Mouse (Mus musculus) ES-E14 (cell line): ENCODE measurements around the gene Dut. TPM values are rescaled to one million over a fixed set of nuclear protein-coding genes. Genes with fewer than 3 reads are reported as not detected.
A peak's percentile ranks its signal among the peaks of the same experiment; 100 is the strongest.

Experiments used
- DNase-seq: peaks from one replicate; pipeline ENCODE4 v3.0.0-alpha.2; 2013; ENCODE audit warnings: low read depth, low spot score
- H3K27ac ChIP-seq: 2 replicates; pipeline ENCODE4 v1.5.1; 2012; ENCODE audit warnings: low read depth, mild to moderate bottlenecking, low read length, moderate library complexity, mixed read lengths; ENCODE audit not compliant: poor library complexity, insufficient read depth, severe bottlenecking
- H3K36me3 ChIP-seq: 2 replicates; pipeline ENCODE4 v1.6.1; 2012; ENCODE audit warnings: mild to moderate bottlenecking, low read length, moderate library complexity, mixed read lengths; ENCODE audit not compliant: control insufficient read depth, poor library complexity, insufficient read depth, severe bottlenecking
- H3K4me1 ChIP-seq, 2 experiments: fragments of 150-350 bp in 1 of 2; sonication (generic) in 1 of 2; 2 replicates each; pipeline ENCODE4 v1.6.1; 2012; ENCODE audit warnings: low read length in 2 of 2, mild to moderate bottlenecking in 1 of 2, mixed read lengths in 1 of 2; ENCODE audit not compliant: control insufficient read depth in 2 of 2, insufficient read depth in 2 of 2, poor library complexity in 1 of 2
- H3K4me3 ChIP-seq, 2 experiments: fragments of 150-350 bp in 1 of 2; sonication (generic) in 1 of 2; 2 replicates each; pipeline ENCODE4 v1.5.1; 2012; ENCODE audit warnings: low read length in 2 of 2, low read depth in 1 of 2, mild to moderate bottlenecking in 1 of 2, mixed read lengths in 1 of 2; ENCODE audit not compliant: insufficient read depth in 1 of 2, poor library complexity in 1 of 2, severe bottlenecking in 1 of 2
- H3K9ac ChIP-seq: 2 replicates; pipeline ENCODE4 v1.6.1; 2012; ENCODE audit warnings: low read depth, mild to moderate bottlenecking, low read length, mixed read lengths; ENCODE audit not compliant: poor library complexity, insufficient read depth, severe bottlenecking
- H3K9me3 ChIP-seq: fragments of 150-350 bp; sonication (generic); 2 replicates; pipeline ENCODE4 v1.6.1; 2012; ENCODE audit warnings: low read depth, mild to moderate bottlenecking, low read length; ENCODE audit not compliant: control insufficient read depth, insufficient read depth
- CHD2 ChIP-seq: IDR thresholded peaks from 2 replicates; pipeline ENCODE4 v1.6.1; 2014; ENCODE audit warnings: mild to moderate bottlenecking, low read depth, low read length, inconsistent platforms
- HCFC1 ChIP-seq: IDR thresholded peaks from 2 replicates; pipeline ENCODE4 v1.6.1; 2012; ENCODE audit warnings: low read length, inconsistent platforms, borderline replicate concordance; ENCODE audit not compliant: insufficient read depth
- MAFK ChIP-seq: IDR thresholded peaks from 2 replicates; pipeline ENCODE4 v1.6.1; 2014; ENCODE audit warnings: mild to moderate bottlenecking, low read depth, low read length, inconsistent platforms; ENCODE audit not compliant: insufficient read depth
- ZC3H11A ChIP-seq: IDR thresholded peaks from 2 replicates; pipeline ENCODE4 v1.6.1; 2012; ENCODE audit warnings: low read depth, mild to moderate bottlenecking, inconsistent platforms, low read length, borderline replicate concordance
- ZNF384 ChIP-seq: IDR thresholded peaks from 2 replicates; pipeline ENCODE4 v1.6.1; 2012; ENCODE audit warnings: low read depth, low read length, inconsistent platforms
- in situ Hi-C, 2 experiments: fragments of 600-800 bp; cut with MboI; formaldehyde crosslinking; loops; one replicate each; pipeline ENCODE4 v1.15.1; 2025; ENCODE audit warnings: low sequenced_read_pairs in 2 of 2, inconsistent platforms in 1 of 2; ENCODE audit not compliant: unreplicated experiment in 2 of 2
- total RNA-seq: library from RNA; depleted of rRNA; stranded (reverse); fragments of 300-350 nt; gene quantifications from 2 replicates; pipeline ENCODE4 v1.2.3, GENCODE M21; 2012

Gene Dut
- total RNA-seq, 1 experiment: 158 TPM

DNA sequence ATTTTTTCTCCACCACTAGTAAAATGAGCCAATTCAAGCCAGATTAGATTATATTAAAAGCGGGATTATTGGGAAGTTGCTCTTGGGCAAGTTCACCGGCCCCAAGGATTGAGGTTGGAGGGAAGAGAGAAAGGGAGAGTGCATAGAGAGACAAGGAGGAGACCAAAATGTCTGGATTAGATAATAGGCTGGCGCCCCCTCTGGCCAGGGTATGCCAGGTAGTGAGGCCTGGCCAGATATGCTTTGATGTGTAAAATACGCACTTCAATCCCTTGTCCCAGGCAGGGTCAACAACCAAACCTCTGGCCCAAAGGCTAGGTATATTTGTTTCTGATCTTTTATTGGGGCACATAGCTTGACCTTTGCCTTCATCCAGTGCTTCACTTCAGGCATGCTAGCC, 4.8 kb downstream of the Dut start:
- no peak overlapping the region for H3K9ac ChIP-seq
- no peak for DNase-seq
- H3K27ac ChIP-seq: no peak overlapping the region
- in situ Hi-C loops: no loop called here
- H3K4me1 ChIP-seq: no peaks in the 10 kb centered on the region; a peak in 1 of 4 replicates
- no peak overlapping the region for H3K4me3 ChIP-seq
- no peak for TF ChIP-seq ZNF384
- TF ChIP-seq CHD2: no peak
- TF ChIP-seq ZC3H11A: no peak
- no peak for TF ChIP-seq HCFC1
- TF ChIP-seq MAFK: no peak
- no peaks in the 10 kb centered on the region for H3K9me3 ChIP-seq
- peaks cover 46% of the 10 kb centered on the region for H3K36me3 ChIP-seq

GRCm38 (mm10) chr2:125252275-125252674, 5.3 kb downstream of the Dut start:
- in situ Hi-C loops: no loop called here
- TF ChIP-seq ZC3H11A (no peak), MAFK (no peak), HCFC1 (no peak), CHD2 (no peak)
- Histone ChIP-seq H3K9me3 (no peaks in the 10 kb centered on the region), H3K4me1 (no peaks in the 10 kb centered on the region; a peak in 1 of 4 replicates), H3K4me3 (no peak overlapping the region), H3K36me3 (peaks cover 51% of the 10 kb centered on the region), H3K9ac (no peak overlapping the region), H3K27ac (no peak overlapping the region)
- DNase-seq: peak; percentile 49

- in situ Hi-C loops: no loop called here
- no peak overlapping the region for H3K27ac ChIP-seq
- H3K4me3 ChIP-seq: no peak overlapping the region
- no peak overlapping the region for H3K9ac ChIP-seq
- H3K9me3 ChIP-seq: no peaks in the 10 kb centered on the region
- no peak for TF ChIP-seq HCFC1
- TF ChIP-seq ZNF384: no peak
- no peak for TF ChIP-seq ZC3H11A
- TF ChIP-seq CHD2: no peak
- TF ChIP-seq MAFK: no peak
- peaks cover 0 to 2% of the 10 kb centered on the region in 2 experiments; a peak in 2 of 4 replicates for H3K4me1 ChIP-seq
- H3K36me3 ChIP-seq: peaks cover 55% of the 10 kb centered on the region
- DNase-seq: no peak
These were observed 6.7 kb downstream of the Dut start for GRCm38 (mm10) chr2:125253699-125254098.

GRCm38 (mm10) chr2:125254630-125255029, 7.6 kb downstream of the Dut start:
- Histone ChIP-seq H3K4me3 (no peak overlapping the region), H3K9ac (no peak overlapping the region), H3K27ac (no peak overlapping the region), H3K9me3 (no peaks in the 10 kb centered on the region), H3K36me3 (peaks cover 52% of the 10 kb centered on the region), H3K4me1 (peaks cover 0 to 2% of the 10 kb centered on the region in 2 experiments; a peak in 2 of 4 replicates)
- DNase-seq: no peak
- no peak for TF ChIP-seq MAFK
- no peak for TF ChIP-seq HCFC1
- no peak for TF ChIP-seq CHD2
- TF ChIP-seq ZNF384: no peak
- no peak for TF ChIP-seq ZC3H11A
- in situ Hi-C loops: no loop called here

GRCm38 (mm10) chr2:125255886-125256285, 8.9 kb downstream of the Dut start:
- no peak overlapping the region; the same call in 1 of the 2 replicates for H3K9ac ChIP-seq
- TF ChIP-seq CHD2: no peak
- no peak for TF ChIP-seq ZC3H11A
- TF ChIP-seq MAFK: no peak
- no peak for TF ChIP-seq HCFC1
- TF ChIP-seq ZNF384: no peak
- H3K9me3 ChIP-seq: no peaks in the 10 kb centered on the region
- H3K27ac ChIP-seq: peak overlapping the region; percentile 55; the same call in 1 of the 2 replicates
- peaks cover 0 to 2% of the 10 kb centered on the region in 2 experiments; a peak in 1 of 4 replicates for H3K4me1 ChIP-seq
- H3K36me3 ChIP-seq: peaks cover 48% of the 10 kb centered on the region
- in situ Hi-C loops: no loop called here
- no peak for DNase-seq
- no peak overlapping the region for H3K4me3 ChIP-seq
